Mouse (Mus musculus): Measurements from ENCODE around the gene Ptpn5. TPM values are rescaled to one million over a fixed set of nuclear protein-coding genes. Genes with fewer than 3 reads are reported as not detected.

The Ptpn5 gene
- polyA plus RNA-seq, 1 experiment from 2014 or later: 0.51 TPM

GRCm38 (mm10) chr7:47155396-47155795 lies 21.9 kb upstream of the Ptpn5 start:
- no peaks in the 10 kb centered on the region for H3K27me3 ChIP-seq (ENCODE audit: insufficient read depth, low read length)
- no peaks in the 10 kb centered on the region for H3K36me3 ChIP-seq (ENCODE audit: insufficient read depth, low read length)

GRCm38 (mm10) chr7:47150420-47151061 lies 17.1 kb upstream of the Ptpn5 start:
- DNase-seq (ENCODE audit: low spot score): peak; percentile 77
- Histone ChIP-seq H3K27me3 (ENCODE audit: insufficient read depth, low read length) (no peaks in the 10 kb centered on the region), H3K27ac (no peak overlapping the region), H3K9me3 (replicated peaks; ENCODE audit: low read length) (no peaks in the 10 kb centered on the region), H3K36me3 (ENCODE audit: insufficient read depth, low read length) (no peaks in the 10 kb centered on the region), H3K4me2 (ENCODE audit: low read length) (no peak overlapping the region), H3K9ac (ENCODE audit: low read depth, low read length) (no peak overlapping the region), H3K4me1 (replicated peaks; ENCODE audit: insufficient read depth, low read length) (no peaks in the 10 kb centered on the region), H3K4me3 (replicated peaks; ENCODE audit: low read depth, low read length) (no peak overlapping the region)
- peak; percentile 54 for ATAC-seq (replicated peaks; ENCODE audit: low FRiP score, low read depth)
- WGBS: 13% methylated on average over 11 of the region's 11 CpGs
- peak; percentile 87 for TF ChIP-seq CTCF (IDR thresholded peaks at IDR 0.05; ENCODE audit: low read depth)

More at GRCm38 (mm10) chr7:47155396-47155795, 21.9 kb upstream of the Ptpn5 start:
- H3K4me3 ChIP-seq (replicated peaks; ENCODE audit: low read depth, low read length): no peak overlapping the region
- no peak overlapping the region for H3K27ac ChIP-seq
- WGBS: 90% methylated on average over 4 of the region's 4 CpGs
- peak; percentile 29; the same call in 1 of the 2 replicates for TF ChIP-seq CTCF (IDR thresholded peaks at IDR 0.05; ENCODE audit: low read depth)
- H3K9ac ChIP-seq (ENCODE audit: low read depth, low read length): no peak overlapping the region
- no peaks in the 10 kb centered on the region for H3K9me3 ChIP-seq (replicated peaks; ENCODE audit: low read length)
- H3K4me2 ChIP-seq (ENCODE audit: low read length): no peak overlapping the region
- no peaks in the 10 kb centered on the region for H3K4me1 ChIP-seq (replicated peaks; ENCODE audit: insufficient read depth, low read length)
- DNase-seq (ENCODE audit: low spot score) (no peak), ATAC-seq (replicated peaks; ENCODE audit: low FRiP score, low read depth) (no peak)

GRCm38 (mm10) chr7:47148298-47148697 lies 14.8 kb upstream of the Ptpn5 start:
- H3K36me3 ChIP-seq (ENCODE audit: insufficient read depth, low read length): no peaks in the 10 kb centered on the region
- no peak for ATAC-seq (replicated peaks; ENCODE audit: low FRiP score, low read depth)
- 82% methylated on average over 7 of the region's 7 CpGs for WGBS
- TF ChIP-seq CTCF (IDR thresholded peaks at IDR 0.05; ENCODE audit: low read depth): no peak
- no peak overlapping the region for H3K9ac ChIP-seq (ENCODE audit: low read depth, low read length)
- H3K9me3 ChIP-seq (replicated peaks; ENCODE audit: low read length): no peaks in the 10 kb centered on the region
- no peak overlapping the region for H3K27ac ChIP-seq
- no peak overlapping the region for H3K4me2 ChIP-seq (ENCODE audit: low read length)
- H3K4me3 ChIP-seq (replicated peaks; ENCODE audit: low read depth, low read length): no peak overlapping the region
- H3K27me3 ChIP-seq (ENCODE audit: insufficient read depth, low read length): no peaks in the 10 kb centered on the region
- no peaks in the 10 kb centered on the region for H3K4me1 ChIP-seq (replicated peaks; ENCODE audit: insufficient read depth, low read length)
- no peak for DNase-seq (ENCODE audit: low spot score)

GRCm38 (mm10) chr7:47146034-47146812 lies 12.7 kb upstream of the Ptpn5 start:
- H3K9ac ChIP-seq (ENCODE audit: low read depth, low read length): no peak overlapping the region
- no peak overlapping the region for H3K27ac ChIP-seq
- TF ChIP-seq CTCF (IDR thresholded peaks at IDR 0.05; ENCODE audit: low read depth): peak; percentile 67
- H3K4me1 ChIP-seq (replicated peaks; ENCODE audit: insufficient read depth, low read length): no peaks in the 10 kb centered on the region
- no peaks in the 10 kb centered on the region for H3K36me3 ChIP-seq (ENCODE audit: insufficient read depth, low read length)
- 58% methylated on average over 12 of the region's 12 CpGs for WGBS
- no peak overlapping the region for H3K4me2 ChIP-seq (ENCODE audit: low read length)
- ATAC-seq (replicated peaks; ENCODE audit: low FRiP score, low read depth) (no peak), DNase-seq (ENCODE audit: low spot score) (peak; percentile 50)
- H3K27me3 ChIP-seq (ENCODE audit: insufficient read depth, low read length): no peaks in the 10 kb centered on the region
- no peaks in the 10 kb centered on the region for H3K9me3 ChIP-seq (replicated peaks; ENCODE audit: low read length)
- no peak overlapping the region for H3K4me3 ChIP-seq (replicated peaks; ENCODE audit: low read depth, low read length)

GRCm38 (mm10) chr7:47144299-47144698 lies 10.8 kb upstream of the Ptpn5 start:
- ATAC-seq (replicated peaks; ENCODE audit: low FRiP score, low read depth) (no peak), DNase-seq (ENCODE audit: low spot score) (no peak)
- no peak for TF ChIP-seq CTCF (IDR thresholded peaks at IDR 0.05; ENCODE audit: low read depth)
- Histone ChIP-seq H3K27ac (no peak overlapping the region), H3K4me1 (replicated peaks; ENCODE audit: insufficient read depth, low read length) (no peaks in the 10 kb centered on the region), H3K9ac (ENCODE audit: low read depth, low read length) (no peak overlapping the region), H3K36me3 (ENCODE audit: insufficient read depth, low read length) (no peaks in the 10 kb centered on the region), H3K4me3 (replicated peaks; ENCODE audit: low read depth, low read length) (no peak overlapping the region), H3K4me2 (ENCODE audit: low read length) (no peak overlapping the region), H3K27me3 (ENCODE audit: insufficient read depth, low read length) (no peaks in the 10 kb centered on the region), H3K9me3 (replicated peaks; ENCODE audit: low read length) (no peaks in the 10 kb centered on the region)
- 41% methylated on average over 6 of the region's 6 CpGs for WGBS

- DNase-seq (ENCODE audit: low spot score) (no peak), ATAC-seq (replicated peaks; ENCODE audit: low FRiP score, low read depth) (no peak)
- no peak overlapping the region for H3K4me2 ChIP-seq (ENCODE audit: low read length)
- no peak for TF ChIP-seq CTCF (IDR thresholded peaks at IDR 0.05; ENCODE audit: low read depth)
- no peak overlapping the region for H3K27ac ChIP-seq
- H3K27me3 ChIP-seq (ENCODE audit: insufficient read depth, low read length): no peaks in the 10 kb centered on the region
- no peaks in the 10 kb centered on the region for H3K9me3 ChIP-seq (replicated peaks; ENCODE audit: low read length)
- no peak overlapping the region for H3K4me3 ChIP-seq (replicated peaks; ENCODE audit: low read depth, low read length)
- H3K4me1 ChIP-seq (replicated peaks; ENCODE audit: insufficient read depth, low read length): no peaks in the 10 kb centered on the region
- no peaks in the 10 kb centered on the region for H3K36me3 ChIP-seq (ENCODE audit: insufficient read depth, low read length)
- WGBS: 72% methylated on average over 8 of the region's 8 CpGs
- H3K9ac ChIP-seq (ENCODE audit: low read depth, low read length): no peak overlapping the region
Measured at GRCm38 (mm10) chr7:47139823-47140325, 6.4 kb upstream of the Ptpn5 start.
